Mouse (Mus musculus) spleen, adult 2 months (tissue): ENCODE measurements around the gene AC134908.4.

Experiments
- CTCF ChIP-seq: fragments of 200-500 bp; IDR thresholded peaks from 2 replicates; pipeline ENCODE4 v1.5.1; 2011; ENCODE audit warnings: mild to moderate bottlenecking, inconsistent platforms; ENCODE audit not compliant: insufficient read depth, insufficient read length, insufficient replicate concordance; ENCODE audit errors: extremely low read depth
- POLR2A ChIP-seq: fragments of 200-500 bp; IDR thresholded peaks from 2 replicates; pipeline ENCODE4 v1.6.1; 2011; ENCODE audit warnings: low read depth, low read length, inconsistent platforms

- TF ChIP-seq POLR2A: no peak
- no peak for TF ChIP-seq CTCF
These were observed 30.6 kb upstream of the AC134908.4 start for GRCm38 (mm10) chr17:25825984-25826570.
